Mouse (Mus musculus) neural tube, embryonic 12.5 days (tissue): ENCODE data around the gene Smim24. TPM values are rescaled to one million over a fixed set of nuclear protein-coding genes. Genes with fewer than 3 reads are reported as not detected.
A peak's percentile ranks its signal among the peaks of the same experiment; 100 is the strongest.

Source experiments
- ATAC-seq: fragments of 200-750 bp; cut with Nextera tagmentation; 2 replicates; pipeline ENCODE4 v1.8.0; 2017; ENCODE audit warnings: low read depth, mild to moderate bottlenecking, moderate TSS enrichment, moderate library complexity; ENCODE audit not compliant: low FRiP score
- H3K27ac ChIP-seq: fragments of 300-500 bp; sonication (generic); 2 replicates; pipeline ENCODE4 v1.5.1; 2016
- H3K27me3 ChIP-seq: fragments of 300-500 bp; sonication (generic); replicated peaks from 2 replicates; pipeline ENCODE4 v1.6.1; 2016; ENCODE audit warnings: mild to moderate bottlenecking
- H3K36me3 ChIP-seq: fragments of 300-500 bp; sonication (generic); 2 replicates; pipeline ENCODE4 v1.6.1; 2016; ENCODE audit warnings: mild to moderate bottlenecking
- H3K4me1 ChIP-seq: fragments of 300-500 bp; sonication (generic); 2 replicates; pipeline ENCODE4 v1.6.1; 2016
- H3K4me2 ChIP-seq: fragments of 300-500 bp; sonication (generic); replicated peaks from 2 replicates; pipeline ENCODE4 v1.6.1; 2016; ENCODE audit warnings: mild to moderate bottlenecking
- H3K4me3 ChIP-seq: fragments of 300-500 bp; sonication (generic); 2 replicates; pipeline ENCODE4 v1.5.1; 2016
- H3K9ac ChIP-seq: fragments of 300-500 bp; sonication (generic); 2 replicates; pipeline ENCODE4 v1.6.1; 2016; ENCODE audit warnings: mild to moderate bottlenecking
- H3K9me3 ChIP-seq: fragments of 300-500 bp; sonication (generic); 2 replicates; pipeline ENCODE4 v1.6.1; 2016; ENCODE audit warnings: mild to moderate bottlenecking
- whole genome bisulfite sequencing: fragments of 180-500 bp; shearing (Covaris S2); methylation state at CpG from one replicate; pipeline ENCODE4 v1.1.7; 2016; 5-methylcytosine and 5-hydroxymethylcytosine counted together
- polyA plus RNA-seq: library from polyadenylated mRNA; unstranded; fragments of >200 nt; fragmentation: Nextera tagmentation; extraction: Ambion mirVana; gene quantifications from 2 replicates; pipeline ENCODE4 v1.2.1, GENCODE M21; 2016

Smim24 gene
- polyA plus RNA-seq, 1 experiment from 2014 or later, result 2.1 TPM

GRCm38 (mm10) chr10:81396749-81397148 is 3.9 kb downstream of the Smim24 start:
- Histone ChIP-seq H3K4me1 (peaks cover 53% of the 10 kb centered on the region), H3K27me3 (no peaks in the 10 kb centered on the region), H3K27ac (no peak overlapping the region), H3K4me3 (no peak overlapping the region), H3K4me2 (no peak overlapping the region), H3K9me3 (no peaks in the 10 kb centered on the region), H3K36me3 (peaks cover 18% of the 10 kb centered on the region; the same call in 1 of the 2 replicates), H3K9ac (no peak overlapping the region)
- ATAC-seq, result no peak
- 61% methylated on average over 5 of the region's 5 CpGs for WGBS

- no peaks in the 10 kb centered on the region for H3K9me3 ChIP-seq
- no peaks in the 10 kb centered on the region for H3K27me3 ChIP-seq
- H3K9ac ChIP-seq, result no peak overlapping the region
- H3K27ac ChIP-seq, result no peak overlapping the region
- no peak for ATAC-seq
- H3K36me3 ChIP-seq, result peaks cover 21% of the 10 kb centered on the region; the same call in 1 of the 2 replicates
- no peak overlapping the region for H3K4me3 ChIP-seq
- 62% methylated on average over 5 of the region's 5 CpGs for WGBS
- peaks cover 59% of the 10 kb centered on the region for H3K4me1 ChIP-seq
- peak overlapping the region; percentile 40; the same call in 1 of the 2 replicates for H3K4me2 ChIP-seq
Observed at GRCm38 (mm10) chr10:81399296-81399695, 6.4 kb downstream of the Smim24 start.

DNA sequence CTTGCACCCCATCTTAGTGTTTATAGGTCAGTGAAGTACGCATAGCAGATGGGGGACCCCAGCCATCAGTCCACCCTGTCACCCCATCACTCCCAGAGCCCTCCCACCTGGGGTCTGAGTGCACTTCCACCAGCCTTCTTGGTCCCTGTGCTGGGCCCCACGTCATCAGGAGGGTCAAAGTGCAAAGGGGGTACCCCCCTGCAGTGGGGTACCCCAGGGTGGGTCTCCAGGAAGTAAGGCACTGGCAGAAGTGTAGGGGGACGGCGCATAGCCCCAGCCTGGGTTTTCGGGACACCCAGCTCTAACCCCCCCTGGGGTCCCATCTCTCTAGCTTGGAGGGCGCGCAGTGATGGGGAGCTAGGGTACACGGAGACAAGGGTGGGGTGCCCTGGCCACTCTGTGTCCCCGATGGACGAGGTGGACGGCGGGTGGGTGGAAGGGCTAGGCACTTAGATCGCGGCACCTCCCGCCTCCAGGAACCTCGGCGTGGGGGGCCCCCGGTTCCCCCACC is 7.0 kb downstream of the Smim24 start:
- Histone ChIP-seq H3K4me1 (peaks cover 59% of the 10 kb centered on the region), H3K27me3 (0 out of 2 replicates have a peak, but pooled peaks cover 5% of the 10 kb centered on the region), H3K36me3 (peaks cover 26% of the 10 kb centered on the region; the same call in 1 of the 2 replicates), H3K4me2 (peak overlapping the region; percentile 40), H3K9ac (no peak overlapping the region), H3K27ac (no peak overlapping the region), H3K9me3 (no peaks in the 10 kb centered on the region), H3K4me3 (no peak overlapping the region)
- 71% methylated on average over 18 of the region's 18 CpGs for WGBS
- no peak for ATAC-seq

DNA sequence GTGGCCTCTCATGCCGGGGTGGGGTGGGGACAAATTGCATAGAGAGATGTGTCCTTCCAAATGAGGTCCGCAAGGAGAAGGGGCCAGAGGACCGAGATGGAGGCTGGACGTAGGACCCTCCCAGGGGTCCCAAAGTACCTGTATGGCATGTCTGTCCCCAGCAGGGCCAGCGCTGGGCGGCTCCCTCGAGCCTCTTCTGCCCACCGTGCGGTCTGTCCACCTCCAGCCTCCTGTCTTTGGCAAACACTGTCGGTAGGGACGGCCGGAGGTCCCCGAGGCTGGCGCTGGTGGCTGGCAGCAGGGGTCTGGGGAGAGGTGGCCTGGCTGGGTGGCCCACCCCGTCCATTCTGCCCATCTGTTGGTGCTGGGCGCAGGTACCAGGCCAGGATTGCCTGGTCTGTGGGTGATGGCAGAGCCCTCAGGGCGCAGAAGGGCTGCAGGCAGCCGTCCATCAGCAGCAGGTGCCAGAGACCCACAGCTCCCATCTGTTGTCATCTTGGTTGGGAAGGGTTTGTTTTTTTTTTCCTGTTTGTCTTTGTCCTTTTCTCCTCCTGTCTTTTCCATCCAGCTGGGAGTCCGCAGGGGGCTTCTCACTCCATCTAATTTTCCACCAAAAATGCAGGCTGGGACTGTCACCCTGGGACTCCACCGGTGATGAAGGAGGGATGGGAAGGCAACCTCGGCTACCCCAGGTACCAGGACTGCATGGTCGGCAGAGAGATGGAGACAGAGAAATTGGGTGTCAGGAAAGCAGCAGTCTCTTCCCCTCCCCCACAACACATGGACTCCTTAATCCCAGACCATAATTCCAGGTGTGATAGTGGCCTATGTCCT is 7.7 kb downstream of the Smim24 start:
- H3K4me2 ChIP-seq, result peak overlapping the region; percentile 40

DNA sequence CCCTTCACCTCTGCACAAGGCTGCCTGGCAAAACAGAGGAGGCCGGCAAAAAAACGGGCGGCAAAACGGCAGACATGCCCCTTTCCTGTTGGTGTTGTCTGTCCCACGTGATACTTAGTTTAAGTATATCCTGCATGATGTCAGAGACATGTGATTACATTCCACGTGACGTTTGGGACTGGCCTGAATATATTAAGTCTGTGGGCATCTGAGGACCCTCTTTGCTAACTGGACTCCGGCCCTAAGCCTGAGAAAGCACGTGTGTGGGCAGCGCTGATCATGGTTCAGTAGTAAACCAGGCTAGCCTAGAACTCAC is 8.3 kb downstream of the Smim24 start:
- ATAC-seq, result peak; percentile 8; the same call in 1 of the 2 replicates
- no peaks in the 10 kb centered on the region for H3K9me3 ChIP-seq
- H3K27ac ChIP-seq, result peak overlapping the region; percentile 90
- peaks cover 59% of the 10 kb centered on the region for H3K4me1 ChIP-seq
- peaks cover 34% of the 10 kb centered on the region for H3K36me3 ChIP-seq
- no peak overlapping the region for H3K4me3 ChIP-seq
- H3K27me3 ChIP-seq, result 0 out of 2 replicates have a peak, but pooled peaks cover 7% of the 10 kb centered on the region
- peak overlapping the region; percentile 45 for H3K4me2 ChIP-seq
- WGBS, result 20% methylated on average over 10 of the region's 10 CpGs
- H3K9ac ChIP-seq, result no peak overlapping the region

More for the DNA sequence above, 7.7 kb downstream of the Smim24 start:
- 44% methylated on average over 22 of the region's 22 CpGs for WGBS
- H3K27ac ChIP-seq, result peak overlapping the region; percentile 37; the same call in 1 of the 2 replicates
- peaks cover 29% of the 10 kb centered on the region; the same call in 1 of the 2 replicates for H3K36me3 ChIP-seq
- no peaks in the 10 kb centered on the region for H3K9me3 ChIP-seq
- peak overlapping the region; percentile 40; the same call in 1 of the 2 replicates for H3K9ac ChIP-seq
- peaks cover 59% of the 10 kb centered on the region for H3K4me1 ChIP-seq
- H3K4me3 ChIP-seq, result no peak overlapping the region
- ATAC-seq, result no peak
- 0 out of 2 replicates have a peak, but pooled peaks cover 7% of the 10 kb centered on the region for H3K27me3 ChIP-seq

DNA sequence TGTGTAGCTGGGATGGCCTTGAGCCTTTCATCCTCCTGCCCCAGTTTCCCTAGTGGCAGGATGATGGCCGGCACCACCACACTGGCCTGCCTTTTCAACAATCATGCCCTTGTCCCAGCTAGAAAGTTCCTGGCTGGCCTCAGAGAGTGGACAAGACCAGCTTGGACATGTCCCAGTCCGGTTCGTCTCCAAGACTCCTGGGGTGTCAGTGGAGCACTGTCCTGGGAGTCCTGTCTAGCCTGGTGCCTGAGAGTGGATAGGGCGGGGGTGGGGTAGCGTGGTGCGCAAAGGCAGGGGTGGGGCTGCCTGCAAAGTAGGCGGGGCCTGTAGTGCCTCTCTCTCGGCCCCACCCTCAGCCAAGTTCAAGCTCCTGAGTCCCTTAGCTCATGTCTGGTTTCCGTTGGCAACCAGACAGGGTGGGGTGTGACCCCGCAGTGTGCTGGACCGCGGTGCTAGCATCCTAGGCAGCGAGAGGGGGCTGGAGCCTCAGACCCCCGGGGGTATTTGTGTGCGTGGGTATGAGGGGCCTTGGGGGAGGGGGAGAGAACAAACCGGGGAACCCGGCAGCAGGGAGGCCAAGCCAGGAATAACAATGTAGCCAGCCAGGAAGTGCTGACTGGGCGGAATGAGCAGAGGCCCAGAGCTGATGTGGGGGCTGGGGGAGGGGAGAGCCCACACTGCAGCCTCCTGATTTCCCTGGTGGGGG is 8.8 kb downstream of the Smim24 start:
- 3% methylated on average over 18 of the region's 18 CpGs for WGBS
- H3K4me2 ChIP-seq, result peak overlapping the region; percentile 45
- peaks cover 59% of the 10 kb centered on the region for H3K4me1 ChIP-seq
- peak; percentile 80 for ATAC-seq
- peaks cover 34% of the 10 kb centered on the region for H3K36me3 ChIP-seq
- no peaks in the 10 kb centered on the region for H3K9me3 ChIP-seq
- H3K27ac ChIP-seq, result peak overlapping the region; percentile 90
- peak overlapping the region; percentile 19; the same call in 1 of the 2 replicates for H3K9ac ChIP-seq
- H3K4me3 ChIP-seq, result peak overlapping the region; percentile 16; the same call in 1 of the 2 replicates
- H3K27me3 ChIP-seq, result peaks cover 10% of the 10 kb centered on the region

- H3K9me3 ChIP-seq, result no peaks in the 10 kb centered on the region
- H3K27ac ChIP-seq, result peak overlapping the region; percentile 90
- H3K9ac ChIP-seq, result peak overlapping the region; percentile 19; the same call in 1 of the 2 replicates
- H3K27me3 ChIP-seq, result peaks cover 17% of the 10 kb centered on the region
- peak overlapping the region; percentile 45 for H3K4me2 ChIP-seq
- peaks cover 34% of the 10 kb centered on the region for H3K36me3 ChIP-seq
- 0 out of 2 replicates have a peak overlapping the region, but pooled peaks have one; percentile 16 for H3K4me3 ChIP-seq
- 9% methylated on average over 7 of the region's 7 CpGs for WGBS
- no peak for ATAC-seq
- peaks cover 59% of the 10 kb centered on the region for H3K4me1 ChIP-seq
Observed at GRCm38 (mm10) chr10:81402227-81402765, 9.4 kb downstream of the Smim24 start.

DNA sequence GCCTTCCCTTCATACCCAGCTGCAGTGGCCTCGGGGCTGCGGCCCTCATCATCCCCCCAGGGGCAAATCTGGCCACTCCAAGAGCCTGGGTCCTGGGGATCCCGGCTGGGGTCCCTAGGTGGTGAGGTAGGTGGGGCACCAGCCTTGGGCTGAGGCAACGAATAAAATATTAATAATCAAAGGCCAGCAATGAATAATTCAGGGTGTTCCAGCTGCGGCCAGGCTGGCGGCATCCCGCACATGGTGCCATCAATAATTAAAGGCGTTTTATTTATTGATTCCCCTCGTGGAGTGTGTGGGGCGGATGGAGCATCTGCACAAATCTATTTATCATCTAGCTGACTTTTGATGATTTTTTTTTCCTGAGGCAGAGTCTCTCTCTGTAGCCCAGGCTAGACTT is 10.7 kb downstream of the Smim24 start:
- H3K9ac ChIP-seq, result peak overlapping the region; percentile 41
- peaks cover 68% of the 10 kb centered on the region for H3K4me1 ChIP-seq
- ATAC-seq, result 0 out of 2 replicates have a peak, but pooled peaks have one; percentile 1
- H3K4me2 ChIP-seq, result peak overlapping the region; percentile 45
- H3K4me3 ChIP-seq, result no peak overlapping the region
- peak overlapping the region; percentile 90 for H3K27ac ChIP-seq
- H3K27me3 ChIP-seq, result peaks cover 26% of the 10 kb centered on the region
- no peaks in the 10 kb centered on the region for H3K9me3 ChIP-seq
- H3K36me3 ChIP-seq, result peaks cover 32% of the 10 kb centered on the region
- 39% methylated on average over 10 of the region's 10 CpGs for WGBS

DNA sequence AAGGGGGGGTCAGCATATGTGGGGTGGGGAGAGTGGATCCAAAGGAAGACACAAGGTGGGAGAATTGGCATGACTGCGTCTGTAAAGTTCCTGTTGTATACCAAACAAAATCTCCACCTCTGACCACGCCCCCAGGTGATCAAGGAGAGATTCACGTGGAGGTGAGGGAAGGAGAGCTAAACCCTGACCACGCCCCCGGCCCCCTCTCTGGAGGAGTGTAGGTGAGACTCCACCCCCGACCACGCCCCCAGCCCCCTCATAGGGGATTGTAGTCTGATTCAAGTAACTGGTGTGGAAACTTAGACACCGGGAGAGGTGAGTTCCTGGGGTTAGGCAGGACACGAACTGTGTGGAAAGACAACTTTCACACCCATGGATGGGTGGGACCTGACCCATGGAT is 11.2 kb downstream of the Smim24 start:
- Histone ChIP-seq H3K9ac (no peak overlapping the region), H3K4me2 (no peak overlapping the region), H3K27ac (no peak overlapping the region), H3K4me3 (no peak overlapping the region), H3K9me3 (no peaks in the 10 kb centered on the region), H3K4me1 (peaks cover 74% of the 10 kb centered on the region), H3K27me3 (peaks cover 30% of the 10 kb centered on the region), H3K36me3 (peaks cover 32% of the 10 kb centered on the region)
- no peak for ATAC-seq
- 11% methylated on average over 9 of the region's 9 CpGs for WGBS

DNA sequence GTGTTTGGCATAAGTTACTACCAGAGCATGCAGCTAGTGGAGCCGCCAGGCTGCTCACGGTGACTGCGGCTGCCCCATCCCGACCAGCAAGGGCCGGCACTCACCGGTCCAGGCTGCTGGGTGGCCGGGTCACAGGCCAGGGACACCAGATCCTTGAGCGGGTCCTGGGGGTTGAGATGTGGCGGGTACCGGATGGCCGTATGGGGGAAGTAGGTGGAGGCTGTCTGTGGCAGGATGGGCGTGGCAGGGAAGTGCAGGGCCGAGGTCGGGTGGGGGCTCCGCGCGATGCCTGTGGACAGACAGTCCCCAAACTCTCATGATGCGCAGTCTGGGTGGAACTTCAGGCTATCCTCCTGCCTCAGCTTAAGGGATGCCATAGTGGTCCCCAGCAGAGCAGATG is 11.9 kb downstream of the Smim24 start:
- WGBS, result 55% methylated on average over 18 of the region's 18 CpGs
- Histone ChIP-seq H3K9me3 (no peaks in the 10 kb centered on the region), H3K4me2 (0 out of 2 replicates have a peak overlapping the region, but pooled peaks have one; percentile 3), H3K36me3 (peaks cover 27% of the 10 kb centered on the region), H3K4me1 (peaks cover 76% of the 10 kb centered on the region), H3K9ac (no peak overlapping the region), H3K27me3 (peaks cover 30% of the 10 kb centered on the region), H3K4me3 (no peak overlapping the region), H3K27ac (no peak overlapping the region)
- ATAC-seq, result no peak

- peaks cover 70% of the 10 kb centered on the region for H3K4me1 ChIP-seq
- H3K4me2 ChIP-seq, result 0 out of 2 replicates have a peak overlapping the region, but pooled peaks have one; percentile 51
- H3K27ac ChIP-seq, result no peak overlapping the region
- no peaks in the 10 kb centered on the region for H3K9me3 ChIP-seq
- no peak overlapping the region for H3K9ac ChIP-seq
- 44% methylated on average over 13 of the region's 13 CpGs for WGBS
- peaks cover 18% of the 10 kb centered on the region for H3K36me3 ChIP-seq
- no peak for ATAC-seq
- H3K27me3 ChIP-seq, result peaks cover 30% of the 10 kb centered on the region
- H3K4me3 ChIP-seq, result no peak overlapping the region
Observed at GRCm38 (mm10) chr10:81405588-81406201, 12.8 kb downstream of the Smim24 start.
